Mouse (Mus musculus) heart, adult 2 months (tissue): ENCODE results near the gene Slc4a5. TPM values are rescaled to one million over a fixed set of nuclear protein-coding genes. Genes with fewer than 3 reads are reported as not detected.

Experiments used
- DNase-seq, 2 experiments: peaks; one replicate each; pipeline ENCODE4 v3.0.0; 2021
- H3K27ac ChIP-seq: fragments of 200-600 bp; 2 replicates; pipeline ENCODE4 v1.8.1; 2022
- H3K27me3 ChIP-seq: fragments of 200-500 bp; 2 replicates; pipeline ENCODE4 v1.6.1; 2012; ENCODE audit warnings: mild to moderate bottlenecking, low read length, inconsistent platforms, mixed read lengths; ENCODE audit not compliant: control insufficient read depth, insufficient read depth
- H3K36me3 ChIP-seq: fragments of 200-500 bp; 2 replicates; pipeline ENCODE4 v1.6.1; 2012; ENCODE audit warnings: low read length, inconsistent platforms; ENCODE audit not compliant: control insufficient read depth, insufficient read depth
- H3K4me1 ChIP-seq: fragments of 200-500 bp; 2 replicates; pipeline ENCODE4 v1.6.1; 2011; ENCODE audit warnings: low read length; ENCODE audit not compliant: control insufficient read depth, insufficient read depth
- H3K4me3 ChIP-seq: fragments of 200-600 bp; 2 replicates; pipeline ENCODE4 v1.8.1; 2022
- H3K79me2 ChIP-seq: fragments of 200-500 bp; replicated peaks from 2 replicates; pipeline ENCODE4 v1.6.1; 2012; ENCODE audit warnings: mild to moderate bottlenecking, inconsistent platforms, low read length, moderate library complexity, mixed read lengths; ENCODE audit not compliant: control insufficient read depth, insufficient read depth
- H3K9ac ChIP-seq: fragments of 200-500 bp; 2 replicates; pipeline ENCODE4 v1.6.1; 2012; ENCODE audit warnings: low read depth, mild to moderate bottlenecking, control low read depth, inconsistent platforms, low read length, mixed read lengths
- CTCF ChIP-seq: fragments of 200-600 bp; IDR thresholded peaks from 2 replicates; pipeline ENCODE4 v1.8.1; 2022; ENCODE audit warnings: antibody characterized with exemption, mild to moderate bottlenecking, moderate library complexity
- EP300 ChIP-seq: fragments of 200-500 bp; IDR thresholded peaks from 2 replicates; pipeline ENCODE4 v1.6.1; 2011; ENCODE audit warnings: low read depth, low read length, control low read depth; ENCODE audit not compliant: insufficient read depth
- POLR2A ChIP-seq: fragments of 200-500 bp; IDR thresholded peaks from 2 replicates; pipeline ENCODE4 v1.6.1; 2011; ENCODE audit warnings: mild to moderate bottlenecking, low read depth, low read length, control low read depth; ENCODE audit not compliant: insufficient read depth
- WGBS: fragments of 180-500 bp; shearing (Covaris S2); methylation state at CpG from one replicate; pipeline ENCODE4 v1.1.7; 2018; 5-methylcytosine and 5-hydroxymethylcytosine counted together
- intact Hi-C: fragments of 180-260 bp; cut with DNase I; formaldehyde crosslinking; loops from one replicate; pipeline ENCODE4 v1.15.1; 2025
- polyA plus RNA-seq: library from polyadenylated mRNA; depleted of rRNA; stranded (reverse); fragments of >200 nt; gene quantifications from 2 replicates; pipeline ENCODE4 v1.2.3, GENCODE M21; 2012
- total RNA-seq, 2 experiments: library from RNA; stranded (reverse); gene quantifications; 2 replicates each; pipeline ENCODE4 v1.2.3; 2021

The Slc4a5 gene
- total and polyA plus RNA-seq, 3 experiments: 0.61 TPM; not detected in 2

DNA sequence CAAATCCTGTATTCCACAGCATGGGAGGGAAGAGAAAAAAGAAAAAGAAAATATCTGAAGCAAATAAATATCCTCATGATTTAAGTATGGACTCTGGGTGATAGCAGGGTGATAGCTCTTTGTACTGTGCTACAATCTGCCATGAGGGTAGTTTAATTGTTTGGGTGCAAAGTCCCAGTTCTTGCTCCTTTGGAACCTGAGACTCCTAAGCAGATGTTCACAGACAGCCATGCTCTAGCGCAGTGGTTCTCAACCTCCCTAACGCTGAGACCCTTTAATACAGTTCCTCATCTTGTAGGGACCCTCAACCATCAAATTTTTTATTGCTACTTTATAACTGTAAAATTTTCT is 11.6 kb upstream of the Slc4a5 start:
- TF ChIP-seq POLR2A: no peak
- no peak for TF ChIP-seq EP300
- no peak for TF ChIP-seq CTCF
- WGBS: 89% methylated on average over 2 of the region's 2 CpGs

DNA sequence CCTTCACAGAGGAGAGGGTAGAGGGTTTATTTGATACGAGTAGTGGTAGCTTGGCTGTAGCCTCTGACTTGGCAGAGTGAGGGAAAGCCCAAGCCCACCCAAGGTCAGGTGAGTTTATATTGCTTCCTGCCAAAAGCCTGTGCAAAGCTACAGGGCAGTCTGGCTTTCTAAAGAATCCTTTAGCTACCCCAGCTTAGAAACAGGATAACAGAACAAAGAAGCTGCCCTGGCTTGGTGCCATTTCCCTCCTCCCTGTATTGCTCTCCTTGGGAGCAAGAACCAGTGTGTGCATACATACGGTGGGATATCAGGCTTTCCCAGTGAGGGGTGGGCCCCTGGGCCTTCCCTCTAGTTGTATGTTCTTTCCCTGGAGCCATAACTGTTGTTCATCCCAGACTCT is 9.1 kb upstream of the Slc4a5 start:
- DNase-seq: no peak

More for the DNA sequence above, 11.6 kb upstream of the Slc4a5 start:
- no peaks in the 10 kb centered on the region for H3K4me1 ChIP-seq
- H3K79me2 ChIP-seq: no peaks in the 10 kb centered on the region
- DNase-seq: no peak
- no peak overlapping the region for H3K9ac ChIP-seq
- H3K27me3 ChIP-seq: no peaks in the 10 kb centered on the region
- H3K36me3 ChIP-seq: no peaks in the 10 kb centered on the region
- no peak overlapping the region for H3K27ac ChIP-seq
- intact Hi-C loops: no loop called here
- H3K4me3 ChIP-seq: no peak overlapping the region

DNA sequence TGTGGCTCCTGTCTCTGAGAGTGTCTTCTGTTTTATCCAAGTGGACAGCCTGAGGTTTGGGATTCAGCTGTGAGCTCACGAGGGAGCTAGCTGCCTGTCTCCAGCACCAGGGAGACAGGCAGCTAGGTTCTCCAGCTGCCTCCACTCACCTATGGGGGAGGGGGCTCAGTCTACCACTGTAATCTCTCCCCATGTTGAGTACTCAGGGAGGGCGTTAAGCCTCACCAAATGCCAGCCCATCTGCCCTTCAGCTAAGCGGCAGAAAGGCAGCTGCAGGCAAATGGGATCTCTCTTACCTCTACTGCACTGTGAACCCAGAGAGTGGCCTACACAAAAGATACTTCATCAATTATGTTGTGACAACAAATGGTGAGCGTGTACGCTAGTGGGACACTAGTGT is 8.1 kb upstream of the Slc4a5 start:
- intact Hi-C loops: loop anchor here (10.0 kb wide), 1 partner anchor 303 kb away; no protein-coding TSS in a partner anchor
- DNase-seq: no peak
- Histone ChIP-seq H3K36me3 (no peaks in the 10 kb centered on the region), H3K9ac (no peak overlapping the region), H3K4me3 (no peak overlapping the region), H3K27me3 (no peaks in the 10 kb centered on the region), H3K27ac (no peak overlapping the region), H3K79me2 (no peaks in the 10 kb centered on the region), H3K4me1 (no peaks in the 10 kb centered on the region)
- no peak for TF ChIP-seq POLR2A
- no peak for TF ChIP-seq EP300
- TF ChIP-seq CTCF: no peak
- WGBS: 34% methylated on average over 5 of the region's 5 CpGs

More for the DNA sequence above, 9.1 kb upstream of the Slc4a5 start:
- Histone ChIP-seq H3K9ac (no peak overlapping the region), H3K27me3 (no peaks in the 10 kb centered on the region), H3K27ac (no peak overlapping the region), H3K4me1 (no peaks in the 10 kb centered on the region), H3K79me2 (no peaks in the 10 kb centered on the region), H3K36me3 (no peaks in the 10 kb centered on the region), H3K4me3 (no peak overlapping the region)
- no peak for TF ChIP-seq CTCF
- no peak for TF ChIP-seq EP300
- TF ChIP-seq POLR2A: no peak
- intact Hi-C loops: loop anchor here (10.0 kb wide), 1 partner anchor 304 kb away; no protein-coding TSS in a partner anchor
- WGBS: 21% methylated on average over 2 of the region's 2 CpGs

DNA sequence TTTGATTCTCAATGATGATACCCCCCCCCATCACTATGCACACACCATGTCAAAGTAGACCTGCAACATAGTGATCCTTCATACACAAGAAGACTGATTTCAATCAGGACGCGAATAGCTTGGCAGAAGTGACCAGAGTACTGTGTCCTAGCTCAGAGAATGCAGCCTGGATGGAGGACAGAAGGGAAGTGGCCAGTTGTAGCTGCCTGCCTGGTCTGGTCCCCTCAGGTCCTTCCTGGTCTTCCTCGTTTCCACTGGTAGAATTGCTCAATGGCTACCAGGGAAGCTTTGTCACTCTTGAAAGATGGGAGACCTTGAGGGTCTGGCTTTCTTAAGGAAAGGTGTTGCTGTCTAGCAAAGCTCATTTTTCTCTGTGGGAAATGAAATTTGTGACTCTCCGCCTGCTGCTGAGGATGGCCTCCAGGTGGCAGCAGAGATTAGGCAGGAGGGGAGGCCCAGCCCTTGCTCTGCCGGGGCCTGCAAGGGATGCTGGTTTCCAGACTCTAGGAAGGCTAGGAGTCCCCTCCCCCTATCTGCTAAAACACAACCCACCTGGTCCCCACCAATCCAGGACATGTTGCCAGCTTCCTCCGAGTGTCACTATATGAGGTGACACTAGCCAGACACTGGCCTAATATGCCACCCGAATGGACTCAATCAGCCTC is 4.5 kb upstream of the Slc4a5 start:
- Histone ChIP-seq H3K79me2 (no peaks in the 10 kb centered on the region), H3K27me3 (no peaks in the 10 kb centered on the region), H3K27ac (no peak overlapping the region), H3K9ac (no peak overlapping the region), H3K4me1 (no peaks in the 10 kb centered on the region), H3K4me3 (no peak overlapping the region), H3K36me3 (no peaks in the 10 kb centered on the region)
- intact Hi-C loops: loop anchor here (2.0 to 10.0 kb wide), 4 partner anchors 52 to 457 kb away; no protein-coding TSS in a partner anchor
- TF ChIP-seq POLR2A: no peak
- TF ChIP-seq CTCF: peak; percentile 95
- TF ChIP-seq EP300: 0 out of 2 replicates have a peak, but pooled peaks have one; percentile 26
- DNase-seq: peak; percentile 52 to 74
- WGBS: 10% methylated on average over 7 of the region's 7 CpGs

DNA sequence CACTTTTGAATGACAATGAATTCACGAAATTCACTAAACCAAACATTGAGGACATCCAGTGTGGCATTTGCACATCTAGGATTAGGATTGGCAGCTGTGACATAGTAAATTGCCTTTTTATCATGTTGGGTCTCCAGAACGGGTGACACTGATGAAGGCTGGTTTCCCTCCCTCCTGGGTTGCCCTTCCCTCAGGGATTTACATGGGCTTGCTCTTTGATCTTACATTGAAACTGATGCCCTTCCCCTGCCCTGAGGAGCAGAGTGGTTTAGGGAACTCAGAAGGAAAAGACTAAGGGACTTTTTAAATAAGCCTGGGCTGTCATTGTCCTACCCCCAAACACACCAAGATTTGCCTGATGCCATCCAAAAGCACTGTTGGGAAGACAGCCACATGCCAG is 11.9 kb downstream of the Slc4a5 start:
- Histone ChIP-seq H3K9ac (no peak overlapping the region), H3K79me2 (no peaks in the 10 kb centered on the region), H3K4me3 (no peak overlapping the region), H3K27me3 (no peaks in the 10 kb centered on the region), H3K36me3 (no peaks in the 10 kb centered on the region), H3K27ac (no peak overlapping the region), H3K4me1 (no peaks in the 10 kb centered on the region)
- no peak for TF ChIP-seq CTCF
- TF ChIP-seq EP300: no peak
- TF ChIP-seq POLR2A: no peak
- no peak for DNase-seq
- 51% methylated on average over 2 of the region's 2 CpGs for WGBS
- intact Hi-C loops: no loop called here

DNA sequence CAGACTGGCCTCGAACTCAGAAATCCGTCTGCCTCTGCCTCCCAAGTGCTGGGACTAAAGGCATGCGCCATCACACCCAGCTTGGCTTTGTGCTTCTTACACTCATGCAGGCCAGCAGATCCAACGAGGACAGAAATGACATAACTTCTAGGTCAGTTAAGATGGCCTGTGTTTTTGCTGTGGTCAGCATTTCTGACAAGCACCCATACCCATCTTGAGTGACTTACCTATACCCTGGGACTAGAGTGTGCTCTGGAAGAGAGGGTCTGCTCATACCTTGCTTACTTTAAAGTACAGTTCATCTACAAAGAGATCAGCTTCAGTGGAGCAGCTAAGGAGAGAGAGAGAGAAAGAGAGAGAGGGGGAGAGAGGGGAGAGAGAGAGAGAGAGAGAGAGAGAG is 13.7 kb downstream of the Slc4a5 start:
- H3K27ac ChIP-seq: no peak overlapping the region
- no peaks in the 10 kb centered on the region for H3K4me1 ChIP-seq
- no peak overlapping the region for H3K4me3 ChIP-seq
- no peaks in the 10 kb centered on the region for H3K36me3 ChIP-seq
- no peaks in the 10 kb centered on the region for H3K27me3 ChIP-seq
- TF ChIP-seq EP300: no peak
- TF ChIP-seq POLR2A: no peak
- no peak for TF ChIP-seq CTCF
- WGBS: 86% methylated on average over 4 of the region's 4 CpGs
- intact Hi-C loops: no loop called here
- no peak overlapping the region for H3K9ac ChIP-seq
- H3K79me2 ChIP-seq: no peaks in the 10 kb centered on the region
- no peak for DNase-seq
